Mouse (Mus musculus): Measurements from ENCODE around the gene St3gal3. TPM values are rescaled to one million over a fixed set of nuclear protein-coding genes. Genes with fewer than 3 reads are reported as not detected.

The St3gal3 gene
- polyA plus RNA-seq, 1 experiment from 2014 or later = 1.6 TPM

GRCm38 (mm10) chr4:117993421-117993820 lies 141.3 kb downstream of the St3gal3 start:
- peaks cover 22% of the 10 kb centered on the region for H3K4me1 ChIP-seq (replicated peaks)
- WGBS (ENCODE audit: insufficient replicate concordance) = 72% methylated on average over 2 of the region's 2 CpGs

GRCm38 (mm10) chr4:117992872-117993271 lies 141.8 kb downstream of the St3gal3 start:
- Histone ChIP-seq H3K4me1 (replicated peaks) (peaks cover 17% of the 10 kb centered on the region), H3K4me2 (no peak overlapping the region), H3K27ac (no peak overlapping the region), H3K36me3 (no peaks in the 10 kb centered on the region), H3K27me3 (peaks cover 10% of the 10 kb centered on the region; the same call in 1 of the 2 replicates), H3K9ac (no peak overlapping the region), H3K4me3 (replicated peaks) (no peak overlapping the region), H3K9me3 (replicated peaks) (no peaks in the 10 kb centered on the region)
- ATAC-seq (ENCODE audit: low read depth) (no peak), DNase-seq (no peak)
- 73% methylated on average over 7 of the region's 7 CpGs for WGBS (ENCODE audit: insufficient replicate concordance)

More at GRCm38 (mm10) chr4:117993421-117993820, 141.3 kb downstream of the St3gal3 start:
- no peak overlapping the region for H3K27ac ChIP-seq
- no peak for ATAC-seq (ENCODE audit: low read depth)
- H3K4me2 ChIP-seq = no peak overlapping the region
- H3K36me3 ChIP-seq = no peaks in the 10 kb centered on the region
- H3K27me3 ChIP-seq = peaks cover 15% of the 10 kb centered on the region; the same call in 1 of the 2 replicates
- H3K9me3 ChIP-seq (replicated peaks) = no peaks in the 10 kb centered on the region
- DNase-seq = no peak
- no peak overlapping the region for H3K4me3 ChIP-seq (replicated peaks)
- H3K9ac ChIP-seq = no peak overlapping the region

GRCm38 (mm10) chr4:117992036-117992435 lies 142.7 kb downstream of the St3gal3 start:
- no peak overlapping the region for H3K9ac ChIP-seq
- 0 out of 2 replicates have a peak, but pooled peaks cover 1% of the 10 kb centered on the region for H3K27me3 ChIP-seq
- WGBS (ENCODE audit: insufficient replicate concordance) = 75% methylated on average over 3 of the region's 3 CpGs

GRCm38 (mm10) chr4:117991055-117991627 lies 143.6 kb downstream of the St3gal3 start:
- Histone ChIP-seq H3K27me3 (no peaks in the 10 kb centered on the region), H3K27ac (no peak overlapping the region), H3K9me3 (replicated peaks) (no peaks in the 10 kb centered on the region), H3K9ac (no peak overlapping the region), H3K4me1 (replicated peaks) (peaks cover 14% of the 10 kb centered on the region; the same call in 1 of the 2 replicates), H3K36me3 (no peaks in the 10 kb centered on the region), H3K4me3 (replicated peaks) (no peak overlapping the region), H3K4me2 (no peak overlapping the region)
- ATAC-seq (ENCODE audit: low read depth) (no peak), DNase-seq (no peak)
- 75% methylated on average over 8 of the region's 8 CpGs for WGBS (ENCODE audit: insufficient replicate concordance)

More at GRCm38 (mm10) chr4:117992036-117992435, 142.7 kb downstream of the St3gal3 start:
- Histone ChIP-seq H3K4me1 (replicated peaks) (peaks cover 11% of the 10 kb centered on the region; the same call in 1 of the 2 replicates), H3K36me3 (no peaks in the 10 kb centered on the region), H3K4me2 (no peak overlapping the region), H3K9me3 (replicated peaks) (no peaks in the 10 kb centered on the region), H3K4me3 (replicated peaks) (no peak overlapping the region), H3K27ac (no peak overlapping the region)
- no peak for DNase-seq
- ATAC-seq (ENCODE audit: low read depth) = no peak

GRCm38 (mm10) chr4:117990571-117990970 lies 144.1 kb downstream of the St3gal3 start:
- ATAC-seq (ENCODE audit: low read depth) = no peak
- no peak for DNase-seq
- no peaks in the 10 kb centered on the region for H3K27me3 ChIP-seq
- H3K9me3 ChIP-seq (replicated peaks) = no peaks in the 10 kb centered on the region
- peaks cover 14% of the 10 kb centered on the region; the same call in 1 of the 2 replicates for H3K4me1 ChIP-seq (replicated peaks)
- H3K27ac ChIP-seq = no peak overlapping the region
- H3K4me3 ChIP-seq (replicated peaks) = no peak overlapping the region
- H3K9ac ChIP-seq = no peak overlapping the region
- H3K36me3 ChIP-seq = no peaks in the 10 kb centered on the region
- no peak overlapping the region for H3K4me2 ChIP-seq
- 55% methylated on average over 3 of the region's 3 CpGs for WGBS (ENCODE audit: insufficient replicate concordance)

GRCm38 (mm10) chr4:117989801-117990200 lies 144.9 kb downstream of the St3gal3 start:
- no peak for DNase-seq
- Histone ChIP-seq H3K4me2 (no peak overlapping the region), H3K27ac (no peak overlapping the region), H3K4me3 (replicated peaks) (no peak overlapping the region), H3K36me3 (no peaks in the 10 kb centered on the region), H3K9ac (no peak overlapping the region), H3K27me3 (no peaks in the 10 kb centered on the region), H3K4me1 (replicated peaks) (peaks cover 14% of the 10 kb centered on the region; the same call in 1 of the 2 replicates), H3K9me3 (replicated peaks) (no peaks in the 10 kb centered on the region)
- ATAC-seq (ENCODE audit: low read depth) = no peak
- 82% methylated on average over 12 of the region's 12 CpGs for WGBS (ENCODE audit: insufficient replicate concordance)

GRCm38 (mm10) chr4:117986766-117987165 lies 147.9 kb downstream of the St3gal3 start:
- no peaks in the 10 kb centered on the region for H3K9me3 ChIP-seq (replicated peaks)
- H3K4me2 ChIP-seq = no peak overlapping the region
- DNase-seq = no peak
- no peaks in the 10 kb centered on the region for H3K36me3 ChIP-seq
- H3K27me3 ChIP-seq = no peaks in the 10 kb centered on the region
- H3K27ac ChIP-seq = no peak overlapping the region
- 15% methylated on average over 8 of the region's 8 CpGs for WGBS (ENCODE audit: insufficient replicate concordance)
- no peak; the same call in 1 of the 2 replicates for ATAC-seq (ENCODE audit: low read depth)
- no peak overlapping the region for H3K4me3 ChIP-seq (replicated peaks)
- no peak overlapping the region for H3K9ac ChIP-seq
- 0 out of 2 replicates have a peak, but pooled peaks cover 8% of the 10 kb centered on the region for H3K4me1 ChIP-seq (replicated peaks)

- H3K27ac ChIP-seq = no peak overlapping the region
- ATAC-seq (ENCODE audit: low read depth) = no peak
- DNase-seq = no peak
Observed at GRCm38 (mm10) chr4:117984993-117985587, 149.6 kb downstream of the St3gal3 start.

GRCm38 (mm10) chr4:117984206-117984605 lies 150.5 kb downstream of the St3gal3 start:
- Histone ChIP-seq H3K4me1 (replicated peaks) (0 out of 2 replicates have a peak, but pooled peaks cover 8% of the 10 kb centered on the region), H3K36me3 (no peaks in the 10 kb centered on the region), H3K4me3 (replicated peaks) (no peak overlapping the region), H3K9me3 (replicated peaks) (no peaks in the 10 kb centered on the region), H3K27ac (no peak overlapping the region), H3K27me3 (no peaks in the 10 kb centered on the region), H3K9ac (no peak overlapping the region), H3K4me2 (no peak overlapping the region)
- WGBS (ENCODE audit: insufficient replicate concordance) = 83% methylated on average over 3 of the region's 3 CpGs
- ATAC-seq (ENCODE audit: low read depth) = no peak
- DNase-seq = no peak

More at GRCm38 (mm10) chr4:117984993-117985587, 149.6 kb downstream of the St3gal3 start:
- WGBS (ENCODE audit: insufficient replicate concordance) = 74% methylated on average over 8 of the region's 8 CpGs
- 0 out of 2 replicates have a peak, but pooled peaks cover 8% of the 10 kb centered on the region for H3K4me1 ChIP-seq (replicated peaks)
- no peaks in the 10 kb centered on the region for H3K9me3 ChIP-seq (replicated peaks)
- no peak overlapping the region for H3K4me3 ChIP-seq (replicated peaks)
- no peak overlapping the region for H3K9ac ChIP-seq
- no peaks in the 10 kb centered on the region for H3K36me3 ChIP-seq
- H3K4me2 ChIP-seq = no peak overlapping the region
- H3K27me3 ChIP-seq = no peaks in the 10 kb centered on the region

GRCm38 (mm10) chr4:117982706-117983105 lies 152.0 kb downstream of the St3gal3 start:
- H3K27me3 ChIP-seq = no peaks in the 10 kb centered on the region
- no peaks in the 10 kb centered on the region for H3K9me3 ChIP-seq (replicated peaks)
- H3K4me1 ChIP-seq (replicated peaks) = 0 out of 2 replicates have a peak, but pooled peaks cover 8% of the 10 kb centered on the region
- no peaks in the 10 kb centered on the region for H3K36me3 ChIP-seq
- no peak for ATAC-seq (ENCODE audit: low read depth)
- no peak for DNase-seq
- 49% methylated on average over 7 of the region's 7 CpGs for WGBS (ENCODE audit: insufficient replicate concordance)
- H3K4me2 ChIP-seq = no peak overlapping the region
- H3K4me3 ChIP-seq (replicated peaks) = no peak overlapping the region
- H3K27ac ChIP-seq = no peak overlapping the region
- no peak overlapping the region for H3K9ac ChIP-seq

GRCm38 (mm10) chr4:117981518-117981917 lies 153.2 kb downstream of the St3gal3 start:
- 0 out of 2 replicates have a peak, but pooled peaks cover 3% of the 10 kb centered on the region for H3K4me1 ChIP-seq (replicated peaks)
- H3K4me2 ChIP-seq = no peak overlapping the region
- H3K27ac ChIP-seq = no peak overlapping the region
- ATAC-seq (ENCODE audit: low read depth) (no peak), DNase-seq (no peak)
- H3K4me3 ChIP-seq (replicated peaks) = no peak overlapping the region
- no peaks in the 10 kb centered on the region for H3K36me3 ChIP-seq
- H3K9ac ChIP-seq = no peak overlapping the region
- H3K9me3 ChIP-seq (replicated peaks) = no peaks in the 10 kb centered on the region
- no peaks in the 10 kb centered on the region for H3K27me3 ChIP-seq
- 45% methylated on average over 4 of the region's 5 CpGs for WGBS (ENCODE audit: insufficient replicate concordance)
